Mouse (Mus musculus): ENCODE measurements around the gene Igsf21. TPM values are rescaled to one million over a fixed set of nuclear protein-coding genes. Genes with fewer than 3 reads are reported as not detected.

Gene Igsf21
- total RNA-seq, 2 experiments from 2014 or later = not detected

DNA sequence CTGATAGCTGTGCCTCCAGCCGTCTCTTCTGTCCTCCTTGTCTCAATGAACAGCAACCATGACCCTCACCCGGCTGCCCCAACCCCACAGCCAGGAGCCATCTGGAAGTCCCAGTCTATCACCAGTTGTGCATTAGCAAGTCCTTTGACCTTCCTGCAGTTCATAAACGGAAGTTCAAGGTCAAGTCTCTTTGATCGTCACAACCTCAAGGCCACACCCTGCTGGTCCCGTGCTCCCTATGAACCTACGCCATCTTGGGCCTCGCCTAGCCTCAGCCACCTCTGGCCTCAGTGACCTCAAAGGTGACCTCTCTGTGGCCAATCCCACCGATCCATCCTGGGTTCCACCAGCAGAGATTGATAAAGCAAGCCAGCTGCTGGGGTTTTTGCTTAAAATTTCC lies 96.9 kb downstream of the Igsf21 start:
- ATAC-seq (replicated peaks; ENCODE audit: poor library complexity, severe bottlenecking) = no peak

DNA sequence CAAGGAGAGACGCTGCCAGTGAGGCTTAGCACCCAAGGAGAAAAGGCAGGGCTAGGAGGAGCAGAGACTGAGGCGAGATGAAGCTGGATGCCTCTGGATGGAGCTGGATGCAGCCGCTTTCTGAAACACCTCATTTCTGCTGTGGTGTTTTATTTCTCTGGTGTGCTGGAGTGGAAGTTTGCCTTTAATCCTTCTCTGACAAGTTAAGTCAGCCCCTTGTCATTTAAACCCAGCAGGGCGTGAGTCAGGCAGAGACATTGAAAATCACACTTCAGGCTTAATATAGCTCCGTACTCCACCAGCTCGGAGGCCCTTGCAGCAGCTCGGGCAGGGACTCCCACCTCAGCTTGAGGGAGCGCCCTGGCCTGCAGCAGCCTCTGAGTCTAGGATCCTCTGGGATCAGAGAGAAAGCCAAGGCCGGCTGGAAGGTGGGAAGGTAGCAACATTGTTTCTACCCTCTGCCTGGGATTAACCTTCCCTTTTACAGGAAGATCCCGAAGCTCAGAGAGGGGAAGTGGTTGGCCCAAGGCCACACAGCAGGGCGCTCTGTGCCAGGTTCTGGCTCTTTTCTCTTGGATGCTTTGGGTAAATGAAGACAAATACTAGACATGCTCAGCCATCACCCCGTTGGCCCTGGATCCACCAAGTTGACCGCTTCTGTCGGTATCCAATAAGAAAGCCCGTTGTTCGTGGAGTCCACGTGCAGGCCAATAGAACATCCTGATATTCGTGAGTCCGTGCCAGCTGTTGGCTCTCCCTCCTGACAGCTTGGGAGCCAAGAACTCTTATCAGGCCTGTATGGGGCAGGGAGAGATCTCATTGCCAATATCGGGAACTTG lies 98.5 kb downstream of the Igsf21 start:
- no peak for ATAC-seq (replicated peaks; ENCODE audit: poor library complexity, severe bottlenecking)

DNA sequence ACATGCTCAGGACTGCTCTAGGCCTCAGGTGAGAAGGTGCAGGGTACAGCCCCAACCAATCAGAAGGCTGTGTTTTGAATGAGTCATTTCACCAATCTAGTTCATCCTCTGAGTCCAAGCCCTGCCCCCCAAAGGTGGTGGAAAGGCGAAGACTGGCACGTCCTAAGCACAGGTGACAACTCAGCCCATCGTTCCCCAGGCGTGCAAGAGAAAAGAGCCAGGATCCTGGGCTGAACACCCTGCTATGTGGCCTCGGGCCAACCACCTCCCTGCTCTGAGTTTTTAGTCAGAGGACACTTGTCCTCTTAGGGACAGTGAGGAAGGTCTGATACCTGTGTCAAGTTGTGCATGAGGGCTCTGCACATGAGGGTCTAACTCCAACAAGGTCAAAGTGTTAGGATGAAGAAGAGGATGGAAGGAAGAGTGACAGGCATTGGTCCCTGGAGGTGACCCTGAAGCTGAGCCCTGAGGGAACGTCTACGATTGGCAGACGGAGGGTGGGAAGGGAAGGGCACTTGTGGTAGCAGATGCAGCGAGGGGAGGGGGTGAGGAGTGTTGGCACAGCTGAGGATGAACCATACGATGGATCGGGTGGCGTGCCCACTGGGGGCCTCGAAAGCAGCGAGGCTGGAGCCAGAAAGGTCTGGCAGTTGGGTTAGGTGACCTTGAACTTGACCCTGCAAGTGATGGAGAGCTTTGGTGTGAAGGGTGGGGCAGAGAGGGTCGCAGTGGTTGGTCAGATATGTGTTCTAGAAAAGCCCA lies 99.3 kb downstream of the Igsf21 start:
- ATAC-seq (replicated peaks; ENCODE audit: poor library complexity, severe bottlenecking) = no peak

DNA sequence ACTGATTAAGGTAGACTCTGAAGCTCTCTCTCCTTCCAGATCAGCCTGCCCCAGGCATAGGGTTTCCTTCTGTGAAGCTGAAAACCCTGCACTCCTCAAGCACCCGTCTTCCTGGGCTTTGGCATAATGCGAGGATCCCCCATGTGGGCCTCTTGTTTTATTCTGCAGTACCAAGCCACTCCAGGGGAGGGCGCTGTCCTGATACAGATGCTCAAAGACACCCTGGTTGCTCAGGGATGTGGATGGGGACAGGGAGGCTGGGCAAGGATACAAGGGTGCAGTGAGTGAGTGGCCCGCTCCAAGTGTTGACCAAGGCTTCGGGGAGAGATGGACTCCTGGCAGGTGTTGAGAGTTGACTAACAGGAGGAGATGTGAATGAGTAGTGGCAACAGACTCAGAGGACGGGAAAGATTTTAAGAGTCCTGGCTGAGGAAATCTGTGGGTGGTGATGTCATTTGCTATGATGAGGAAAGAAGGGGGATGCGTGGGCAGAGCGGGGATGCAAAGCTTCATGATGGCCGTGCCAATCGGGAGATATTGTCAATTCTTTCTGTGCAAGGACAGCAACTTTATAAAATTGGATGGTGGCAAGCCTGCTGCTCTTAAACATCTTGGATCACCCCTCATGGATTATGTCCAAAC lies 102.6 kb downstream of the Igsf21 start:
- no peak for ATAC-seq (replicated peaks; ENCODE audit: poor library complexity, severe bottlenecking)

DNA sequence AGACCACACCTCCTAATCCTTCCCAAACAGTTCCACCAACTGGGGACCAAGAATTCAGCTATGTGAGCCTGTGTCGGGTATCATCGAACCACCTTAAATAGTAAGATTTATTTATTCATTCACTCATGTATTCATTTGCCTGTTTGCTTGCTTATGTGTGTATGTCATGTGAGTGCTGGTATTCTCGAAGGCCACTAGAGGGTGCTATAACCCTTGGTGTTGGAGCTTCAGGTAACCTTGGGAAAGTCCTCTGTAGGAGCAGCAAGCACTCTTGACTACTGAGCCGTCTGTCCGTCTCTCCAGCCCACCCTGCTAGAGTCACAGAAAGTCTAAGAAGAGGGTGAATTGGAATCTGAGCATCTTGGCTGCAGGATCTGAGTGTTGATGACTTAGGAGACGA lies 103.4 kb downstream of the Igsf21 start:
- no peak for ATAC-seq (replicated peaks; ENCODE audit: poor library complexity, severe bottlenecking)

DNA sequence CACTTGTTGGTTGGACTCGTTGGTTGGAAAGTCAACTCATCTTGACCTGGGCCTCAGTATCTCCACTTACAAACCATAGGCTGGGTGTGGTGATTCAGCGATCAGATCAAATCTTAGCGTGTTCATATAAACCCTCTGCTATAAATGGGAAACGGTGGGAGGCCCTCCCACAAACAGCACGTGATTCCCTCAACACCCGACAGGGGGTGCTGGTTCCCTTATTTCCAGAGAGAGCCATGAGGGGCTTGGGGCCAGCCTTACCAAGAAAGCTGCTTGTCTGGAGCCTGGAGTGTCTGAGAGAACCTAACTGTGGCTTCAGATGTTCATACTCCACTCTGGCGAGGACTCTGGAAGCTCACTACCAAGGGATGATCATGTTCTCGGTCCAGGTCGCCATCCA lies 106.1 kb downstream of the Igsf21 start:
- ATAC-seq (replicated peaks; ENCODE audit: poor library complexity, severe bottlenecking) = no peak

DNA sequence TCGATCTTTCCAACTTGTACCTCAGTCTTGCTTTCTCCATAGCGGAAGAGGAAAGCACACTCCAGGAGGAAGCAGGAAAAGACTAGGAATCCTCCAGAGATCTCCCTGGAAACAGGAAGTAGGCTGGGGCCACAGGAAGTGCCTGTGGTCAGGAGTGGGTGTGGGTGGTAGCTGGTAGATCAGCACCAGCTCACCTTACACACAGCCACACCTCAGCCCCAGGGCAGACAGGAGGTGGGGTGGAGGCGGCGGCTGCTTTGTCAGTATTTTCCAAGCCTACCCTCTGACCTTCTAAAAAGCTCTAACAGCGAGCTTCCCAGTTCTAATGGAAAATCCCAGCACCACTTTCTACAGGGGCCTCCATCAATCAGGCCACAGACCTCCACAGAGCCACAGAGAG lies 107.7 kb downstream of the Igsf21 start:
- no peak for ATAC-seq (replicated peaks; ENCODE audit: poor library complexity, severe bottlenecking)

DNA sequence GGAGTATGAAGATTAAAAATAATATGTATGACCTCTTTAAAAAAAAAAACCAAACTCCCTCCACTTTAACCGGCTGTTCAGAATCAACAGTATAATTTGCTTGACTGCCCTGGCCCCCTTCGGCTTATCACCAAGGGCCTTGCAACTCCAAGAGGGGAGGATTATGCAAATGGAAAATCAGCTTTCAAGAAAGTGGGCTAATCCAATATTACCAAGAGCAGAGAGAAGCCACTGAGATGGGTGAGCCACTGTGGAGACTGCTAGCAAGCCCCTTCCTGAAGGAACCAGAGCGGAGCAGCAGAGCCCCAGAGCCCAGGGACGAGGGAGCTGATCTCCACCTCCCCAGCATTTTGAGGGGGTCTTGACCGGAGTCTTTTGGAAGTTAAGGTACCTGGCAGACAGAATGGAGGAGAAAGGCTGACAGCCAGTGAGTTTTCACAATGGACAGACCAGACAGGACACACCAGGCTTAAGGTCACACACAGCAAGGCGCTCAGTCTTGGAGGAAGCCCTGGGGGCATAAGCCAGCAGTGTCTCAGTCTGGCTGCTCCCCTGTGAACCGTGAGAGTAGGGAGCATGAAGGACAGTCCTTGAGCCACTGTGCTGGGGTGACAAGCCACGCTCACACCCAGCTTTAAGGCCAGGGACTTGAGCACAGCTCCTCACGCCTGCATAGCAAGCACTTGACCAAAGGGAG lies 114.8 kb downstream of the Igsf21 start:
- ATAC-seq (replicated peaks; ENCODE audit: poor library complexity, severe bottlenecking) = no peak

DNA sequence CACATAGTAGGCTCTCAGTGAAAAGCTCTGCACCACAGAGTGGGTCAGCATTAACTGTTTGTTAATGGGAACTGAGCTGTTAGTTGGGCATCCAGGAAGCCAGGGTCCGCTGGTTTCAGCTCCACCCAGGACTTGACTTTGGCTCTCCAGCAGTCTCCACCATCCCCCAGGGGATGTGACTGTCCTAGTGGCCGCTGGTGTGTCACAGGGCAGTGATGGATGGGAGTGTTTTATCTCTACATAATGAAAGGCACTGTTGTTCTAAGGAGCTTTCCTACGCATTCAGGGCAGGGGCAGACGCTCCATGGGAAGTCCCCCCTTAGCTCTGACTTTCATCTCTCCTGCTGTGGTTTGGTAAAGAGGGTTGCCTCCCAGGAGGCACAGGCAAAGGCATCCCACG lies 115.4 kb downstream of the Igsf21 start:
- ATAC-seq (replicated peaks; ENCODE audit: poor library complexity, severe bottlenecking) = no peak

DNA sequence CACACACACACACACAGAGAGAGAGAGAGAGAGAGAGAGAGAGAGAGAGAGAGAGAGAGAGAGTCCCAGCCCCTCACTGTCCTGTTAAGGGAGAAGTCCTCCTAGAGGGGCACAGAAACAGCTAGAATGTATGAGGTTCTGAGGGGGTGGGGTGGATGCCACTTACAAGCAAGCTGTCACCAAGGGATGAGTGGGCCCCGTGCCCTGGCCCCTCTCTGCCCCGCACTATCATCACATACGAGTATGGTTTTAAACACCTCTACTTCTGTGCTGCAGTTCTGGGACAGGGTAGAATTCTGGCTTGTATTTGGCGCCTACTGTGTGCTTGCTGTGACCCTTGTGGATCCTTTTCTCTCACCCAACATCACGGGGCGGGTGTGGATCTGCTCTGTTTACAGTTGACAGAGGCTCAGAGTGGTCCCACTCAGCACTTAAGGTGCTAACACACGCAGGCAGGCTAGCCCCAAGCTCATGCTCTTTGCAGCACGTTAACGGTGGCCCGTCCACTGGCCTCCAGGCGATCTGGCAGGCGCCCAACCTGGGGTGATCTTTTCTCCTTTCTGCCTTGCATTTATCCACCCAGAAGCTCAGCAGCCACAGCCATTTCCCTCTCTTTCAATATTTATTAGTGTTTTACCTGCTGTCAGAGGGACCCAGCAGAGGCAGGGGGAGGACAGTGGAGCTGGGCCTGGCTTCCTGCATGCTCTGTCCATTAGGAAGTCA lies 116.9 kb downstream of the Igsf21 start:
- no peak for ATAC-seq (replicated peaks; ENCODE audit: poor library complexity, severe bottlenecking)

DNA sequence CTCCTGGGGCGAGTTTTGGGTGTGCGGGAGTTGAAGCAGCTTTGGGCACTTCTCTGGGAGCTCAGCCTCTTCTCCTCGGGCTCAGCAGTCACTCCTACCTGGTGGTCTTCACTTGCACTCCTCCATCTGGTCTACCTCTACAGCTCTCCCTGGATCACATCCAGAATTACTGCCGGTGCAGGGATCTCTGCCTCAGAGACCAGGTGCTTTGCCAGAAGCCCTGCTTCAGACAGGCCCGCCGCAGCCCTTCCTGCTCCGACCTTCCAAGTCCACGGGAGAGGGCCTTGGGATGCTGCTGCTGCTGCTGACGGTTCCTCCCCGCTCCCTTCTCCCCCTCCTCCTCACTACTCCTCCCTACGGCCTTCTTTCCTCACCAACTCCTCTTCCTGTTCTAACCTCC lies 118.5 kb downstream of the Igsf21 start:
- no peak for ATAC-seq (replicated peaks; ENCODE audit: poor library complexity, severe bottlenecking)

DNA sequence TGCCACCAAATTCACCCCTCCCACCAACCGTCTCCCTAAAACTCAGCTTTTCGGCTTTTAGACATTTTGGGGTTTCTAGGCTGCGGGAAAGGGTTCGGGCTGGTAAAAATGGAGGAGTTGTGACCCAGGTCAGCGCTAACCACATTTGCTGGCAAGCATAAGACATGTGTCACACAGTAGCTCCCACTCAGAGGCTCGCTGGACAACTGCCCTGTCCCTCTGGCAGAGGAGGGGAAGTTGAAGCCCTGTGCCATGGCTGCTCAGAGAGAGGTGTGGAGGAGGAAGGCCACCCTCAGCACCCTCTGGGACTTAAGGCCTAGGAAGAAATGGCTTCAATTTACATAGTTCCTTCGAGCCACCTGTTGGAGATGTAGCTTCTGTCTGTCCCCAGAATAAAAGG lies 120.8 kb downstream of the Igsf21 start:
- ATAC-seq (replicated peaks; ENCODE audit: poor library complexity, severe bottlenecking) = no peak

DNA sequence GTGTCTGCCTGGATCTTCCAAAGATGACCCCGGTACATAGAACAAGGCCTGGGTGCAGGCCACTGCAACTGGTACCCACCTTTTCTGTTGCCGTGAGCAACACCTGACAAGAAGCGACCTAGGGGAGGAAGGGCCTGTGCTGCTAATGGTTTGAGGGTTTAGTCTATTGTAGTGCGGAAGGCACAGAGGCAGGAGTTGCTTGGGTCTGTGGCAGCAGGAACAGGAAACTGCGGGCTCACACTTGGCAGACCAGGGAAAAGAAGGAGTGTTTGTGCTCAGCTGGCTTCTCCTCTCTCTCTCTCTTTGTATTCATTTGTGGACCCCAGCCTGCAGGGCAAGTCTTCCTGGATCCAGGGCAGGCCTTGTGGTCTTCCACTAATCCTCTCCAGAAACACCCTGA lies 124.0 kb downstream of the Igsf21 start:
- no peak for ATAC-seq (replicated peaks; ENCODE audit: poor library complexity, severe bottlenecking)

DNA sequence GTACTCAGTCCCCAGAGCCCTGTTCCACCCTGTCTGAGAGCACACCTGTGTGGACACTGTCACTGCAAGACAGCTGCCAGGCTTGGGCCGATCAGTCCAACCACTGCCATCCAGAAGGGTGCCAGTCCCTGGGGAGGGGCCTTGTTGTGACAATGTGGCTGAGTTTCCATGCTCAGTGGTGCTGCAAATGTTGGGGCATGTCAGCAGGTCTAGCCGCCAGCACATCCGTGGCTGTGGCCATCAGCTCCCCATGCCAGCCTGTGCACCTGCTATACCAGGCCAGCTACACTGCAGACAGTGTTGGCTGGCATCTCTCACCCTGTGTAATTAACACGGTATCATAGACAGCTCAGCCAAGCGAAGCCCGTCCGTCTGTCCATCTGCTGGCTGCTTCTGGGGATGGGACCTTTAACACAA lies 129.3 kb downstream of the Igsf21 start:
- no peak for ATAC-seq (replicated peaks; ENCODE audit: poor library complexity, severe bottlenecking)

DNA sequence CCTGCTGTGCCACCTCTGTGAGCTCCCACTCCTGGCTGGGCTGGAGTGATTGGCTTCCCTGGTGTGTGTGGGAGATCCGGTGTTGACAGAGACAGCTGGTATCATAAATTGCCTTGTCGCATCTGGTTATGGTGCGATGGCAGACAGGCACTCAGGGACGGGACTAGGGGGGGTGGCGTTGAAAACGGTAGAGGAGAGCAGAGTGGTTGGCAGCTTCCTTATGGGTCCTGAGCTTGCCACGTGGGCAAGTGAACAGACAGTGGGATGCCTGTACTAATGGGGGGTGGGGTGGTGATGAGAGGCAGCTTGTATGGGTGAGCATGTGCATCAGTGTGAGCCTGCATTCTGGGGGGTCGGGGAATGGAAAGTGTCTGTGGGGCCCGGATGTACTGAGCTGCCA lies 130.8 kb downstream of the Igsf21 start:
- ATAC-seq (replicated peaks; ENCODE audit: poor library complexity, severe bottlenecking) = no peak

DNA sequence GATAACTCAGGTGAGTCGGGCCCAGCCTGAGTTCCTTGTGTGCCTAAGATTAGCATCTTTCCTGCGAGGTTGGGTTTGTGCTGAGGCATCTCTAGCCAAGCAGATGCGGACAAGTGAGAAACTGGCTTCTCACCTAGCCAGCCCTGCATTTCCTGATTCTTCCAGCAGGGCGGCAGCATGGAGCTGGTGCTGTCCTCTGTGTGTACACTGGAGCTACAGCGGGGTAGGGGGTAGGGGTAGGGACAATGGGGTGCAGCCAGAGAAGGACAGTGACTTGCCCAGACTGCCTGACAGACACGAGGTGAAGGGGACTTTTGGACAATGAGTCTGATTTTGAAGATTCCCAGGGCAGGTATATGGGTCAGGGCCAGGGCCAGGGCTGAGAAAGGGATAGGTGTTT lies 131.5 kb downstream of the Igsf21 start:
- no peak for ATAC-seq (replicated peaks; ENCODE audit: poor library complexity, severe bottlenecking)

DNA sequence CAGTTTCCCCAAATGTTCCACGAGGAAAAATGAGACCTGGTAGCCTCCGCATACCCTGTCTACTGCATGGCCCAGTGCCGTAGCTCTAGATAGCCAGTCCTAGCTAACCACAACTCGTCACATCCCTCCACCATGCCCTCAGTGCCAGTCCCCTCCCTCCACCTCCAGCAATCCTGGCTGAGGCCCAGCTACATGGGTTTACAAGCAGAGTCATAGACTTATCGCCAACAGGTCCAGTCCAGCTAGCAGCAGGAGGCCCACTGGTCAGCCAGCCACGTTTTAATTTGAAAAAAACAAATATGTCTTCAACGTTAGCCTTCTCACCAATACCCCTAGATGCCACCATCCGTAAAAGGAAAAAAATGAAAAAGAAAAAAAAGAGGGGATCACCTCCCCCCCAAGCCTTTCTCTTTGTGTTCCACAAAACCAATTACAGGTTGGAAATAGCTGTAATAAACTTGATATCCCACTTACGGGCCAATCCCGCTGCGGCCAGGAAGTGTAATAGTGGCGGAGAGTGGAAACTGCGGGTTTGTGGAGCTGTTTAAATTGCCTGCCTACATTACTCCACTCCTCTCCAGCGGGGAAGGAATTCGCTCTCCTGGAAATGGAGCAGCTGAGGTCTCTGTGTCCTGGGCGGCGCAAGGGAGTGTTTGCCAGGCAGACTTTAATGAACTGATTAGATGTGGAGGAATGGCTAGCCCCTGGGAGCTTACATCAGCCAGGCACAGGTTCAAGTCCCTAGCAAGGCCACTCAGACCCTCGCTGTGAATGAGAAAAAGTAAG lies 132.7 kb downstream of the Igsf21 start:
- ATAC-seq (replicated peaks; ENCODE audit: poor library complexity, severe bottlenecking) = no peak

DNA sequence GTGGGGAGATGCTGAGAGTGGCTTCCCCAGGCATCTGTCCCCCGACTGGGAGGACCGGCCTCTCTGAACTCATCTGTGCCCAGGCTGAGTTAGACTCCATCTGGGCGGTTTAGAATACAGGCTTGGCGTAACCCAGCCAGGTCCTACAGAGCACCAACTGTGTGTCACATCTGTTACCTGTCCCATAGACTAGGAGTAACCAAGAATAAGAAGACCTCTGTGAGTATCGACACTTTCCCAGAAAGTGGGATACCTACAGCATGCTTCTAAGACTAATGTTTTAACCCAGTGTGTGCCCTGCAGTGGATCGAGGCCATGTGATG lies 137.0 kb downstream of the Igsf21 start:
- no peak for ATAC-seq (replicated peaks; ENCODE audit: poor library complexity, severe bottlenecking)

DNA sequence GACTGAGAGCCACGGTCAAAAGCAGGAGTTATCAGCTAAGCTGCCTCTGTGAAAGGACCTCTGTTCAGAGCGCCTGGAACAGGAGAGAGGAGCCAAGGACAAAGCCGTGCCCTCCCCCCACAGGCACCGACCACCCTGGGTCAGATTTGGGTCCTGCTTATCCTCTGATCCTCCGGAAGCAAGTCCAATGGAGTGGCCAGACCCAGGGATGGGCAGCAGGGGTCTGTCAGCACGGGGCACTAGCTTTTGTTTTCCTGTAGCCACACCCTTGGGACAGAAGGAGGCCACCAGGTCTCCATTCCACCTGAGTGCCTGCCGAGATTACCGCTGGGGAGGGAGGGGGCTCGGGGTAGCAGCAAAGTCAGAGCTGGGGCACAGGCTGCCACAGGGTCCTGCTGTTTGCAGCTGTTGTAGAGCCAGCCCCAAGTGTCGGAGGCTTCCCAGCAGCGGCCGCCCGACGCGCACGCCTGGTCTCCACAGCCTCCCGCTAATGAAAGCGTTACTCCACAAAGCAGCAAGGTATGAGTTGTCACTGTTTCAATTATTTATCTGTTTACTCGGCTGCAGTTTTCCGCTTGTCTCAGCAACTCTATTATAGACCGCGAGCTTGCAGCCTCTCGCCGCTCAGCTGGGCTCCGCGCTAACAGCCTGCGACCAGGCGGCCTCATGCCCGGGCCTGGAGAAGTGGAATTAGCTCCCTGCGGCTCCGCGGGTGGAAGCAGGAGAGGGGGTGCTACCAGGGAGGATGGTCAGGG lies 137.5 kb downstream of the Igsf21 start:
- ATAC-seq (replicated peaks; ENCODE audit: poor library complexity, severe bottlenecking) = no peak
